Mouse (Mus musculus): Measurements from ENCODE around the gene Gm27021.

Gm27021 gene

DNA sequence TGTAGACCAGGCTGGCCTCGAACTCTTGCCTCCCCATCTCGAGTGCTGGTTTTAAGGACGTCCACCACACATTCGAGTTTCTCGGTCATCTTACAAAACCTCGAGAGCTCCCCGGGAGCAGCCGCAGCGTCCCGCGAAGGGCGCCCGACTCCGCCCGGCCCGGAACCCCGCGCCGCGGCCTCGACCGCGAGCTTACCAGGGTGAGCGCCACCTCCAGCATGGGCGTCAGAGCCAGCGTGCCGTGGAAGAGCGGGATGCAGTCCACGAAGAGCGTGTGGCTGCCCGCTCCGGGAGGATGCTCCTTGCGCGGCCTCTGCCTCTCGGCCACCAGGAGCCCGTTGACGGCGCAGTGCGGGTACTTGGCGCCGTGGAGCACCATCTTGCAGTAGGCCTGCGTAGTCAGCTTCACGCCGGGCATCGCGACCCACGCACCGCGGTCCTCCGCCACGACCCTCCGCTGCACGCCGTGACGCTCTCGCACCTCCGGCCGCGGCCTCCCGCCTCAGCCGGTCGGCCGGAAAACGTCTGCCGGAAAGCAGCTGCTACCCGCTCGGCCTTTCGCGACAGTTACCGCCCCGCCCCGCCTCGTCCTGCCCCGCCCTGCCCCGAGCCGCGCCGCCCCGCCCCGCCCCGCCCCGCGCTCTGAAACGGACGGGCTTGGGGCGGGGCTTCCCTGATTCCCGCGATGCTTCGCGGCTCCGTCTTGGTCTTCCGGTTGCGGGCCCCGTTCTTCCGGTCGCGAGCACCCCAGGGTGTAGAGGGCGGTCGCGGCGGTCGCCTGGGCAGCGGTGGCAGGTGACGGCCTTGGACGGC, at the start of gene Gm27021, which contains the start of gene Cox4i1:
Gene Gm27021 (minus strand): TSS at position 519 of the 813 bp plus-strand sequence.
Gene Cox4i1 (plus strand): TSS at position 662 of the 813 bp plus-strand sequence.
- no peak for DNase-seq (ENCODE audit: extremely low read depth, low read depth)

DNA sequence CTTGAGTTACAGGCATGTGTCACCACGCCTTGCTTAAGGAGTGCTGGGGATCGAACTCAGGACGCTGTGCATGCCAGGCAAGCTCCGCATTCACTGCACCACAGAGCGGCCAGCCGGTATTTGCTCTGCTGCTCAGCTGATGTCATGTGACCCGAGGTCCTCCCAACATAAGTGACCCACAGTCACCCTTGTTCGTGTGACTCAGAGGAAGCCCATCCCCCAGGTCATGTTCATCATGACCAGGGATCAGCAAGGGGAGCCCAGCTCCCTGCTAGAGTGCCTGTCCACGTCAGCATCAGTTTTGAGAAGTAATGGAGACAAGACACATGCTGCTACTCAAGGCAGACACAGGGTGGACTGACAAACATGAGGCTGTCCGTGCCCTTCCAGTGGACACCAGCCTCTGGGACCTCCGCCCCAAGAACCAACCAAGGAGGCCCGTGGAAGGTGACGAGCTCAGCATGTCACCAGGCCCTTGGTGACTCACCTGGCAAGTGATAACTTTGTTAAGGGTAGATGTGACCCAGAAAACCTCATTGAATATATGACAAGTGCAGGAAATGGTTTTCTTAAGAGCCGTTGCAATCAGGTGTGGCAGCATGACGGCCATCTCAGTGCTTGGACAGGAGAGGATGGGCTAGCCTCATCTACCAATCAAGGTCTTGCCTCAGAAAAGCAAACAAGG, 48.3 kb upstream of the Gm27021 start:
- no peak for DNase-seq (ENCODE audit: extremely low read depth, low read depth)

DNA sequence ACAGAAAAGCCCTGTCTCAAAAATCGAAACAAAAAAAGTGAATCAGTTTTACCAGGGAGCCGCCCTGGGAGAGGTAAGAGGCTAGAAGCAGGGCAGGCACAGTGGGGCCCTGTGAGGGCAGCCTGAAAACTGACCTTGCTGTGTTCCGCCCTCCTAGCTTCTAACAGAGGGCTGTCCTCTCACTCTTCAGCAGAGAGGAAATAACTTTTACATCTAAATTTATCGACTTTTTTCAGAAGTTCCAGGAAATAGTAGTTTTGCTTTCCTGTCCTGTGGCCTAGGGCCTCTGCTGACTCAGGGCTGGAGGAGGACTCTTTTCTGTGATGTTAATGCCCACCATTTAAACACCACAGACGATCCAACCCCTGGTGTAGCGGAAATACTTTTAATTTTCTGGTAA, 47.3 kb upstream of the Gm27021 start:
- no peak for DNase-seq (ENCODE audit: extremely low read depth, low read depth)

DNA sequence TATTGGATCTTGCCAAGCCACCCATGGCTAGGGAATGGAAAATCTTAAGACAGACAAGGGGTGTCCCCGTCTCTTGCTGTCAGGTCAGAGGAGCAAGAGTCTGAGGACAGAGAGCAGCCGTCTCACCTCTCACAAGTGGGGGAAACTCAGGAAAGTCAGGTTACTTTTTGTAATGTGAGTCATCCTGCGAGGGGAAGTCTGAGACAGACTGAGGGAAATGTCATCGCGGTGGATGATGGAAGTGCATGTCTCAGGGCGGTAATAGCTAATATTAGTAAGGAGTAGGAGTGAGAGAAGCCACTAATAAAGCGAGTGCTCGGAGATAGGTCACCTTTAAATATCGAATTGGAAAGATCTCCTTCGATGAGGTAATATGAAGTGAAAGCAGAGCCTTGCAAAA, 41.3 kb upstream of the Gm27021 start:
- DNase-seq (ENCODE audit: extremely low read depth, low read depth): no peak

- DNase-seq (ENCODE audit: extremely low read depth, low read depth): no peak
Measured at GRCm38 (mm10) chr8:120706193-120706592, 38.3 kb upstream of the Gm27021 start.

GRCm38 (mm10) chr8:120705163-120705562, 37.3 kb upstream of the Gm27021 start:
- DNase-seq (ENCODE audit: extremely low read depth, low read depth): no peak

DNA sequence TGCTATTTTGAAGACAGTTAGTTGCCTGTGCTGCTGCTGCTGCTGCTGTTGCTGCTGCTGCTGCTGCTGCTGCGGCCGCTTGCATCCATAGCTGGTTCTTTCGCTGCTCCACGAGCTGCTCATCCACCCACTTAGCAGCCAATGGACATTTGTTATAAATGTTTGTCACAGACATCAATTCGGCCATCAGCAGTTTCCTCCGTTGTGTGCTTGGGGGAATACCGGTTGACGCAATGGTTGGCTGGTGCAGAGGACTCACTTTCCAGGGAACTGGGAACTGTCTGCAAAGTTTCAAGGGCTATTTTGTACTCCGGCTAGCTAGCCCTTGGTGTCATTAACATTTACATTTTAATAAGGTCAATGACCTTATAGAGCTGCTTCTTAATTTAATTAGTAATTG, 36.3 kb upstream of the Gm27021 start:
- DNase-seq (ENCODE audit: extremely low read depth, low read depth): no peak

DNA sequence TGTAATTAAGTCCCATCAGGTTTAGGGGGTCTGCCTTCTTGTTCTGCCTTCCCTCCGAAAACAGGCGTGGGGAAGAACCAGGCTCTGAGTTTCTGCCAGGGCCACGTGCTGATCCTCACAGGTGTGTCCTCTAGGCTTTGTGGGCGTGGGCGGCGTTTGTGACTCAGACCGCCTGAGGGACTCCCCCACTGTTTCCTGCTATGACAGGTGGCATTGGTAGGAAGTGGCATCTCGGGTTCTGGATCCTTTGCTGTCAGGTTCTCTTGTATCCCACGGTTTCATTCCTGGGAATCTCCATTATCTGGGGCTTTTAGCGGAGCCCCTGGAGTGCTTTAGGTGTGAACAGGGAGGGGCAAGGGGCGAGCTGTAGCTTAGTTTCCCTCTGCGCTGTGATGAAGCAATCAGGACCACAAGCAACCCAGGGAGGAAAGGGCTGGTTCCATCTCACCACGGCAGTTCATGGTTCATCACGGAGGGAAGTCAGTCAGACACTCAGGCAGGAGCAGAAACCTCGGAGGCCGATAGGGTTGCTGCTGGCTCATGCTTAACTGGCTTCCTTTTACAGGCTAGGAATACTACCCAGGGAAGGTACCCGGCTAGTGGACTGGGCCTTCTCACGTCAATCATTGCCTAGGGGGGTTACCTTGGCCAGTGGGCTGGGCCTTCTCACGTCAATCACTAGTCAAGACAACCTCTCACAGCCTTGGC, 34.0 kb upstream of the Gm27021 start:
- no peak for DNase-seq (ENCODE audit: extremely low read depth, low read depth)

DNA sequence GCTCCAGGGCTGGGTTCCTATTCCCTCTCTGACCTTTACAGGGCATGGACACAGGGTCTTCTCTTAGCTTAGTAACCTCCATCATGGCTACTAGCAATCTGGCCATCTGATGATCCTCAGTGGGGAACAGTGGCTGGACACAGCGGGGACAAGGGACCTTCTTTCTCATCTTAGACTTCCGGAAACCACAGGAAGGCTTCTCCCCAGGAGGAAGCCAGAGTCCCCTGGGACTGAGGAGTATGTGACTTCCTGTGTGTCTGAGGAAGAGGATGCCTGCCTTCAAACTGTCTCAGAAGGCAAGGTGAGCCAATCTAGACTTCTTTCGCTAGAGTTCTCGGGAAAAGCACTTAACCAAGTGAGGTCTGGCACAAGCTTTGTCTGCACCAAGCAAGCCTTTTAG, 32.2 kb upstream of the Gm27021 start:
- DNase-seq (ENCODE audit: extremely low read depth, low read depth): no peak

DNA sequence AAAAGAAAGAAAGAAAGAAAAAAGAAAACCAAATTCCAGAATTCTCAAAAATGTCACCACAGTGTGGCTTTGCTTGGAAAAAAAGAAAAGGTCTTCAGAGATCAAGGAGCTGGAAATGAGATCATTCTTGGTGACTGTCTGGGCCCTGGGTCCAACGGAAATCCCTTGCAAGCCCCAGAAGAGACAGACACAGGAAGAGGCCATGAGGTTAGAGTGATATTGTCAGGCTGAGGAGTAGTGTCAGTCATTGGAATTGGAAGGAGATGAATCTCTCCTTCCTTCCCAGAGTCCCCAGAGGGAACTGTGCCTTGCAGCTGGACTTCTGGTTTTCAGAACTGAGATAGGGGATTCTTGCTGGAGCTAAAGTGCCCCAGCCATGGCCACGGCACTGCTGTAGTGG, 31.7 kb upstream of the Gm27021 start:
- DNase-seq (ENCODE audit: extremely low read depth, low read depth): no peak

- no peak for DNase-seq (ENCODE audit: extremely low read depth, low read depth)
Measured at GRCm38 (mm10) chr8:120699079-120699478, 31.2 kb upstream of the Gm27021 start.

GRCm38 (mm10) chr8:120698426-120698825, 30.5 kb upstream of the Gm27021 start:
- no peak for DNase-seq (ENCODE audit: extremely low read depth, low read depth)

- no peak for DNase-seq (ENCODE audit: extremely low read depth, low read depth)
Measured at GRCm38 (mm10) chr8:120697979-120698272, 30.0 kb upstream of the Gm27021 start.

- DNase-seq (ENCODE audit: extremely low read depth, low read depth): no peak
Measured at GRCm38 (mm10) chr8:120697154-120697978, 29.5 kb upstream of the Gm27021 start.

- DNase-seq (ENCODE audit: extremely low read depth, low read depth): no peak
Measured at GRCm38 (mm10) chr8:120696401-120697153, 28.7 kb upstream of the Gm27021 start.

- no peak for DNase-seq (ENCODE audit: extremely low read depth, low read depth)
Measured at GRCm38 (mm10) chr8:120693861-120694493, 26.1 kb upstream of the Gm27021 start.

DNA sequence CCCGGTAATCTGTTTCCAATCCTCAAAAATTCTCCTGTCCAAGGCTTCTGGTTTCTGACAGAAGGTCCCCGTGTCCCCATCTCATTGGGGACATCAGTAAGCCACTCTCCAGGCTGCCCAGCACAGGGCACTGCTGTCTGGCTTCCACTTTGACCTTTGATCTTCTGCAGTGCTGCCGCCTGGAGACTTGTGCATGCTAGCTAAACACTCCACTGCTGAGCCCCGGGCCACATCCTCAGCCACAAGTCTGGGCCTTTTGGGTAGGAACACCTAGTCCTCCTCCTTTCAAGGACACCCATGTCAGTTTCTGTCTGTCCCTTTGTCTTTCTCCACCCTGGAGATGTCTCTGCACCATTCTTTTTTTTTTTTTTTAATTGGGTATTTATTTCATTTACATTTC, 25.1 kb upstream of the Gm27021 start:
- DNase-seq (ENCODE audit: extremely low read depth, low read depth): no peak

- DNase-seq (ENCODE audit: extremely low read depth, low read depth): no peak
Measured at GRCm38 (mm10) chr8:120688511-120688910, 20.6 kb upstream of the Gm27021 start.

- DNase-seq (ENCODE audit: extremely low read depth, low read depth): no peak
Measured at GRCm38 (mm10) chr8:120687786-120688185, 19.9 kb upstream of the Gm27021 start.

DNA sequence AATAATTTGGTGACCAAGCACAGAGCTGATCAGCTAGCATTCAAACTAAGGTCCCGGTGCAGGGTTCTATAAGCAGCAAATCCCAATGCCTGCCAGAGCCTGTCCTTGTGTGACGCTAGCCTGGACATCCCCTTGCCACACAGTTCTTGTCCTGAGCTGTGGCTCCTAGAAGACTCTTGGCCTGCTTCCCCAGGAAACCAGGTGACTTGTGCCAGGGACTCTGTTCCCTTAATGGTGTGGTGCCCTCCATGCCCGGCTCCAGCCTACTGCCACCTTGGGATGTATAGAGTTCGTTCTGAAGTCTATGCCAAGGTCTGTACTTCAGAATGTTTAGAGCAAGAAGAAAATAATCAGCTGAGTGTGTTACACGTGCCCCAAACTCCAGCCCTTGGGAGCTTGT, 18.7 kb upstream of the Gm27021 start:
- no peak for DNase-seq (ENCODE audit: extremely low read depth, low read depth)

All from MEL-GATA-1-ER (cell line).